Mouse (Mus musculus) hindbrain, embryonic 14.5 days (tissue): Measurements from ENCODE around the gene Dhdds. TPM values are rescaled to one million over a fixed set of nuclear protein-coding genes. Genes with fewer than 3 reads are reported as not detected.

Experiments
- polyA plus RNA-seq: library from polyadenylated mRNA; unstranded; fragments of >200 nt; fragmentation: Nextera tagmentation; extraction: Ambion mirVana; gene quantifications from 2 replicates; pipeline ENCODE4 v1.2.1, GENCODE M21; 2014

Dhdds gene
- polyA plus RNA-seq, 1 experiment from 2014 or later = 49.3 TPM

Other genes starting within 250 kb of the Dhdds start
- 35.5 and 37.8 TPM in 2 replicates for gene Arid1a, start 244.1 kb downstream of the Dhdds start, polyA plus RNA-seq
- 25.3 and 25.7 TPM in 2 replicates for gene Rps6ka1, start 113.1 kb downstream of the Dhdds start, polyA plus RNA-seq
- gene Hmgn2, start 32.3 kb downstream of the Dhdds start, polyA plus RNA-seq = 1,104 and 1,147 TPM in 2 replicates
- gene Lin28a, start 17.9 kb upstream of the Dhdds start, polyA plus RNA-seq = 0.13 and 0.27 TPM in 2 replicates
- gene Zfp683, start 52.9 kb upstream of the Dhdds start, polyA plus RNA-seq = not detected in 2 replicates
- 3.0 and 4.7 TPM in 2 replicates for gene Crybg2, start 59.9 kb upstream of the Dhdds start, polyA plus RNA-seq
- gene Cd52, start 94.2 kb upstream of the Dhdds start, polyA plus RNA-seq = 1.7 and 2.4 TPM in 2 replicates
- 17.5 and 22.2 TPM in 2 replicates for gene Ubxn11, start 101.7 kb upstream of the Dhdds start, polyA plus RNA-seq
- gene Sh3bgrl3, start 127.9 kb upstream of the Dhdds start, polyA plus RNA-seq = 429 and 442 TPM in 2 replicates
- 19.2 and 20.3 TPM in 2 replicates for gene Cep85, start 186.2 kb upstream of the Dhdds start, polyA plus RNA-seq
- not detected in 2 replicates for gene Gm7534, start 202.1 kb upstream of the Dhdds start, polyA plus RNA-seq
- gene Catsper4, start 226.5 kb upstream of the Dhdds start, polyA plus RNA-seq = 0.13 TPM in 1 of 2 replicates, not detected in the other
- gene Cnksr1, start 237.5 kb upstream of the Dhdds start, polyA plus RNA-seq = 0.13 and 0.31 TPM in 2 replicates
- gene E130218I03Rik, start 242.7 kb upstream of the Dhdds start, polyA plus RNA-seq = 0.32 TPM in 1 of 2 replicates, not detected in the other
- 12.5 and 14.4 TPM in 2 replicates for gene Zfp593, start 244.7 kb upstream of the Dhdds start, polyA plus RNA-seq
- 0.35 and 0.87 TPM in 2 replicates for gene Gm30191, start 246.0 kb upstream of the Dhdds start, polyA plus RNA-seq